Mouse (Mus musculus): ENCODE results near the gene Serinc3. TPM values are rescaled to one million over a fixed set of nuclear protein-coding genes. Genes with fewer than 3 reads are reported as not detected.

Gene Serinc3
- polyA plus RNA-seq, 1 experiment from 2014 or later = 46.2 TPM

- H3K27ac ChIP-seq (ENCODE audit: low read length) = no peak overlapping the region
- H3K27me3 ChIP-seq (ENCODE audit: control insufficient read depth, insufficient read depth, low read length) = no peaks in the 10 kb centered on the region
- no peak for ATAC-seq (ENCODE audit: insufficient number of reproducible peaks, insufficient read depth, low FRiP score, low read depth)
- no peak overlapping the region for H3K4me3 ChIP-seq (ENCODE audit: low read depth, low read length)
- WGBS = 52% methylated on average over 11 of the region's 11 CpGs
- H3K4me2 ChIP-seq (replicated peaks; ENCODE audit: low read depth, low read length) = 0 out of 2 replicates have a peak overlapping the region, but pooled peaks have one; percentile 14
- H3K9me3 ChIP-seq (ENCODE audit: control insufficient read depth, low read depth, low read length) = no peaks in the 10 kb centered on the region
- H3K36me3 ChIP-seq (ENCODE audit: control insufficient read depth, insufficient read depth, low read length) = no peaks in the 10 kb centered on the region
- H3K4me1 ChIP-seq (ENCODE audit: control insufficient read depth, insufficient read depth, low read length) = no peaks in the 10 kb centered on the region
- H3K9ac ChIP-seq (replicated peaks; ENCODE audit: low read depth, low read length) = no peak overlapping the region
These were observed 69.7 kb downstream of the Serinc3 start for GRCm38 (mm10) chr2:163575248-163575647.

GRCm38 (mm10) chr2:163574321-163574720 is 70.6 kb downstream of the Serinc3 start:
- H3K4me2 ChIP-seq (replicated peaks; ENCODE audit: low read depth, low read length) = no peak overlapping the region
- no peaks in the 10 kb centered on the region for H3K4me1 ChIP-seq (ENCODE audit: control insufficient read depth, insufficient read depth, low read length)
- H3K36me3 ChIP-seq (ENCODE audit: control insufficient read depth, insufficient read depth, low read length) = no peaks in the 10 kb centered on the region
- 73% methylated on average over 3 of the region's 3 CpGs for WGBS
- no peaks in the 10 kb centered on the region for H3K9me3 ChIP-seq (ENCODE audit: control insufficient read depth, low read depth, low read length)
- no peak overlapping the region for H3K4me3 ChIP-seq (ENCODE audit: low read depth, low read length)
- H3K27ac ChIP-seq (ENCODE audit: low read length) = no peak overlapping the region
- H3K27me3 ChIP-seq (ENCODE audit: control insufficient read depth, insufficient read depth, low read length) = no peaks in the 10 kb centered on the region
- no peak overlapping the region for H3K9ac ChIP-seq (replicated peaks; ENCODE audit: low read depth, low read length)
- no peak for ATAC-seq (ENCODE audit: insufficient number of reproducible peaks, insufficient read depth, low FRiP score, low read depth)

Other genes starting within 250 kb of the Serinc3 start
- gene Jph2, start 247.1 kb downstream of the Serinc3 start, polyA plus RNA-seq (2014; fragmentation: Nextera tagmentation; extraction: Ambion mirVana) = 6.5 and 6.7 TPM in 2 replicates
- 84.9 and 89.2 TPM in 2 replicates for gene Oser1, start 220.4 kb downstream of the Serinc3 start, polyA plus RNA-seq (2014; fragmentation: Nextera tagmentation; extraction: Ambion mirVana)
- 5.3 and 8.4 TPM in 2 replicates for gene Gdap1l1, start 206.7 kb downstream of the Serinc3 start, polyA plus RNA-seq (2014; fragmentation: Nextera tagmentation; extraction: Ambion mirVana)
- 8.5 and 11.0 TPM in 2 replicates for gene Fitm2, start 172.5 kb downstream of the Serinc3 start, polyA plus RNA-seq (2014; fragmentation: Nextera tagmentation; extraction: Ambion mirVana)
- gene R3hdml, start 152.8 kb downstream of the Serinc3 start, polyA plus RNA-seq (2014; fragmentation: Nextera tagmentation; extraction: Ambion mirVana) = not detected in 2 replicates
- 18.7 and 18.9 TPM in 2 replicates for gene Hnf4a, start 138.3 kb downstream of the Serinc3 start, polyA plus RNA-seq (2014; fragmentation: Nextera tagmentation; extraction: Ambion mirVana)
- 37.3 and 39.6 TPM in 2 replicates for gene Ttpal, start 42.8 kb downstream of the Serinc3 start, polyA plus RNA-seq (2014; fragmentation: Nextera tagmentation; extraction: Ambion mirVana)
- 105 and 110 TPM in 2 replicates for gene Pkig, start 13.3 kb upstream of the Serinc3 start, polyA plus RNA-seq (2014; fragmentation: Nextera tagmentation; extraction: Ambion mirVana)
- gene Ada, start 105.1 kb upstream of the Serinc3 start, polyA plus RNA-seq (2014; fragmentation: Nextera tagmentation; extraction: Ambion mirVana) = 6.8 and 6.9 TPM in 2 replicates
- gene Ccn5, start 175.7 kb upstream of the Serinc3 start, polyA plus RNA-seq (2014; fragmentation: Nextera tagmentation; extraction: Ambion mirVana) = 0.14 and 0.52 TPM in 2 replicates
- not detected in 2 replicates for gene Kcnk15, start 208.5 kb upstream of the Serinc3 start, polyA plus RNA-seq (2014; fragmentation: Nextera tagmentation; extraction: Ambion mirVana)

Measured in stomach, embryonic 14.5 days (tissue).